Mouse (Mus musculus) olfactory bulb, adult 2 months (tissue): Measurements from ENCODE around the gene Clptm1.

ENCODE experiments used
- CTCF ChIP-seq: fragments of 200-500 bp; IDR thresholded peaks from 2 replicates; pipeline ENCODE4 v1.5.1; 2012; ENCODE audit warnings: low read depth, mild to moderate bottlenecking, low read length, moderate library complexity; ENCODE audit not compliant: insufficient read depth
- POLR2A ChIP-seq: fragments of 200-500 bp; IDR thresholded peaks from 2 replicates; pipeline ENCODE4 v1.6.1; 2012; ENCODE audit warnings: mild to moderate bottlenecking, low read depth, low read length, moderate library complexity; ENCODE audit not compliant: insufficient read depth

- TF ChIP-seq CTCF = no peak
- TF ChIP-seq POLR2A = no peak
These were observed 35.0 kb upstream of the Clptm1 start for GRCm38 (mm10) chr7:19699827-19700148.
